Mouse (Mus musculus) adipose tissue, adult 10 weeks (tissue): ENCODE measurements around the gene Larp7. TPM values are rescaled to one million over a fixed set of nuclear protein-coding genes. Genes with fewer than 3 reads are reported as not detected.

ENCODE experiments used
- polyA plus RNA-seq: library from polyadenylated mRNA; stranded (reverse); fragments of 350-450 nt; fragmentation: Illumina TruSeq; extraction: RNeasy Lipid Tissue Mini Kit (QIAGEN cat#74804); gene quantifications from one replicate; pipeline ENCODE4 v1.2.3, GENCODE M21; 2014; ENCODE audit warnings: low read depth, low replicate concordance

Gene Larp7
- polyA plus RNA-seq: 22.9 TPM

DNA sequence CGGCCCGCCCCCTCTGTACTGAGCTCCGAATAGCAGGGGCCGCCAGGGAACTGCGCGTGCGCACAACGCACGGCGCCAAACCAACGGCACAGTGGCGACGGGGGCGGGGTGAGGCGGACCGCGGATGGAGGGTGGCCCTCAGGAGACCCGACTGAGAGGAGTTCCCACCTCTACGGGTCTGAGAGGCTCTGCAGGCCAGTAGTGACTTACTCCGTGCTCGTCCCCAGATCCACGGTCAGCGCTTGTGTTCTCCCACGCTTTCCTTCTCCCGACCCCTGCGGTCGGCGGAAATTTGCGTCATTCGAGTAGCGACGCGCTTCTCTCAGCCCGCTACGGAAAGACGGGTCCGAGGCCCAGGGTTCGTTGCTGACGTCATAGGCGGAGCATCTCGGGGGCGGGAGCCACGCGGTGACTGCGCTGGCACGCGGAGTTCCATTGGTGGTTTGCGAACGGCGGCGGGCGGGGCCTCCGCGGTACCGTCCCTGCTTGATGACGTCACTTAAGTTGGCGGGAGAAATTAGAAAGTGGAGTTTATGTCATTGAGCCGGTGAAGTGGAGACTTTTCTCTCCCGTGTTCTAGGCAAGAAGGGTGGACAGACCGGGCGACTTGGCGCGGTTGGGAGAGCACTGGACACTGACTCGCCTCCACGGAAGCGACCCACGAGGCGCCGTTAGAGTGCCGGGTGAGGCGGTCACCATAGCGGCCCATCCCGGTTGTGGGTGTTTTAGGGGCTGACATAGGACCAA is at the start of gene Larp7, which contains the start of gene Zgrf1:
Gene Larp7 (minus strand): TSS at position 377 of the 747 bp plus-strand sequence.
Gene Zgrf1 (plus strand): TSS at position 517 of the 747 bp plus-strand sequence.

DNA sequence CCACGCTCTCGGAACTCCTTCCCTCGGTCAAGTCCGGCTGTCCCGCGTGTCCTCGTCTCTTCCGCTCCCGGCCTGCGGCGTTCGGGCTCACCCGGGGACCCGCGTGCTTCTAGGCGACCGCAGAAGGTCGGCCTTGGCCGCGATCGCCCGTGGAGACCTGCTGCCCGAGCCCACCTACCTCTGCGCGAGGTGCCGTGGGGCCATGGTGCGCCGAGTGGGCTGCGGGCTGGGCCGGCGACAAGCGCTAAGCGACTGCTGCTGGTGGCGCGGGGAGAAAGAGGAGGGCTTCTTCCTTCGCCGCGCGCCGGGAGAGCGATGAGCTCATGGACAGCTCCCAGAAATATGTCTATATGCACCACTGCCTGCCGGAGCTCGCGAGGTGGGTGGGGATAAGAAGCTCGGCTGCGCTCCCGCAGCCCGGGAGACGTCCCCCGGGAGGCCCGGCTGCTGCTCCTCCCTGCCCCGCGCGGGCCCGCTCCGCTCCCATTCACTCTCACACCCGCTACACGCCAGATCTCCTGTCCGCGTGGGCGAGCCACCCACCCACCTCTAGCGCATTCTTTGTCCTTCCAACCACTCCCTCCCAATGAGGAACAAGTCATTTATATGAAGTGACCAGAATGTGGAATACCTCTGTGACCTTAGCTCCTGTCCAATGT is 54.3 kb downstream of the Larp7 start, which contains the start of gene Ank2:
Gene Ank2 (minus strand): TSS at position 609 of the 659 bp plus-strand sequence.

Other genes starting within 250 kb of the Larp7 start
- gene Ank2, start 54.0 kb downstream of the Larp7 start, polyA plus RNA-seq: 17.2 TPM
- gene Zgrf1, start 140 bp upstream of the Larp7 start, polyA plus RNA-seq: 2.0 TPM
- not detected for gene Neurog2, start 79.8 kb upstream of the Larp7 start, polyA plus RNA-seq
- gene Alpk1, start 227.2 kb upstream of the Larp7 start, polyA plus RNA-seq: 5.2 TPM
- gene Tifa, start 236.5 kb upstream of the Larp7 start, polyA plus RNA-seq: 9.6 TPM